Mouse (Mus musculus) spleen, adult 2 months (tissue): ENCODE results near the gene Ckm.

ENCODE experiments used
- CTCF ChIP-seq: fragments of 200-500 bp; IDR thresholded peaks from 2 replicates; pipeline ENCODE4 v1.5.1; 2011; ENCODE audit warnings: mild to moderate bottlenecking, inconsistent platforms; ENCODE audit not compliant: insufficient read depth, insufficient read length, insufficient replicate concordance; ENCODE audit errors: extremely low read depth
- POLR2A ChIP-seq: fragments of 200-500 bp; IDR thresholded peaks from 2 replicates; pipeline ENCODE4 v1.6.1; 2011; ENCODE audit warnings: low read depth, low read length, inconsistent platforms

DNA sequence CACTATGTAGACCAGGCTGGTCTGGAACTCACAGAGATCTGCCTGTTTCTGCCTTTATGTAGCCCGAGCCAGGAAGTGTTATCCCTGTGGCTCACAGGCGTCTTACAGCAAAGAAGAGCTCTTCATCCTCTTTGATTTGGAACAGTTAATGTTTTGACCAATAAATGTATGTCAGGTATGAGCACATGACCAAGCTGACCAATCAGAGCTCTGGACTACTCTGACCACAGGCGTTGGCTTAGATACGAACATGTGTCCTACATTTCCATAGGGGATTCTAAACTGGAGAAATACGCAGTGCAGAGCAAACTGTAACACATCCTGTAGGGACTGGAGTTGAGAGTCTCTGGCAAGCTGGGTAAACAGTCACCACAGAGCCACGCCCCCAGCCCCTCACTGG, 22.3 kb downstream of the Ckm start:
- TF ChIP-seq CTCF = no peak
- no peak for TF ChIP-seq POLR2A
